Mouse (Mus musculus) kidney, postnatal 4 days (tissue): ENCODE results near the gene Orai1.
"Not testable (repeated sequence)": the region's sequence is repeated elsewhere in the genome, so short reads cannot be mapped to it uniquely, and the experiment has no call there.

Source experiments
- DNase-seq, 2 experiments: peaks; one replicate each; pipeline ENCODE4 v3.0.0; 2021; ENCODE audit warnings: mixed read lengths in 2 of 2

Gene Orai1

DNA sequence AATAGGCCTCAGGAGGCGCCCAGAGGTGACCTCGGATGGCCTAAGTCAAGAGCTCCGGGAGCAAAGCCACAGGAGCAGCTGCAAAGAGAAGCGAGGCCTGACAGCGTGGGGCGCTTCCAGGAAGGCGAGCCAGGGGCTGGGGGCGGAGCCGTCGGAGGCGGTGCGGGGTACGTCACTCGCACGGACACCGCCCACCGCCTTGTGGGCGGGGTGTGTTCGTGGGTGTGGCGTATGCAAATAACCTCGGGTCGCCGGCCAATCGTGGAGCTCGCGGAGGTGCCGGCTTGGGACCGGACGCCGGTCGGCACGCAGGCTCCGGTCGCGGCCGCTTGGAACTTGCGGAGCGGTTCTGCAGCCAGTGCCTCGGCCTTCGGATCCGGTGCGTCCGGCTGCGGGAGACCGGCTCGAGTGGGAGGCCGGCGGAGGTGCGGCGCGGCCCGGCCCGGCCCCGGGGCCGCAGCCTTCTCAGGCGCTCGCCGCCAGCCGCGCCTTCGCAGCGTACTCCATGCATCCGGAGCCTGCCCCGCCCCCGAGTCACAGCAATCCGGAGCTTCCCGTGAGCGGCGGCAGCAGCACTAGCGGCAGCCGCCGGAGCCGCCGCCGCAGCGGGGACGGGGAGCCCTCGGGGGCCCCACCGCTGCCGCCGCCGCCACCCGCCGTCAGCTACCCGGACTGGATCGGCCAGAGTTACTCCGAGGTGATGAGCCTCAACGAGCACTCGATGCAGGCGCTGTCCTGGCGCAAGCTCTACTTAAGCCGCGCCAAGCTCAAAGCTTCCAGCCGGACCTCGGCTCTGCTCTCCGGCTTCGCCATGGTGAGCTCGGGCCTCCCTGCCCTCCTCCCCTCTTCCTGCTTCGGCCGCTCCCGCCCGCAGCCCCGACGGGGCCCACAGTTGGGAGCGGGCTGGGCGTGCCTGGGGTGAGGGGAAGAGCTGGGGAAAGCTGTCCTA is at the start of gene Orai1:
Gene Orai1 (plus strand): TSS at position 322 of the 949 bp plus-strand sequence.
- DNase-seq = peak; percentile 98 to 99

DNA sequence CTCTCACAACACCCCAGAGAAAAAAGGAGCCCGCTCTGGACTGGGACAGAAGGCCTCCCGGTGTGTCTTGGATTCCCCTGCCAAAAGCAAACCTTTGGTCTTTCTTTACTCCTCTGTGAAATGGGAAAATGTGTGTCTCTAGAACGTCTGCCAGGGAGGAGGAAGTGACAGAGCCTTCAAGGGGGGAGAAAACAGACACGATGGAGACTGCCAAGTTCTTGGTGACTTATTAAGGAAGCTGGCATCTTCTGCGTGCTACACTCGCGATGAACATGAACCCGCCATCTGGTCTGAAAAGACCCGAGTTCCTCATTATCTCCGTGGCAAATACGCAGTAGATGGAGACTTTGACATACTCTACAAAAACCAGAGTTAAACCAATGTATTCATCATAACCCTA is 49.4 kb upstream of the Orai1 start:
- DNase-seq = no peak

DNA sequence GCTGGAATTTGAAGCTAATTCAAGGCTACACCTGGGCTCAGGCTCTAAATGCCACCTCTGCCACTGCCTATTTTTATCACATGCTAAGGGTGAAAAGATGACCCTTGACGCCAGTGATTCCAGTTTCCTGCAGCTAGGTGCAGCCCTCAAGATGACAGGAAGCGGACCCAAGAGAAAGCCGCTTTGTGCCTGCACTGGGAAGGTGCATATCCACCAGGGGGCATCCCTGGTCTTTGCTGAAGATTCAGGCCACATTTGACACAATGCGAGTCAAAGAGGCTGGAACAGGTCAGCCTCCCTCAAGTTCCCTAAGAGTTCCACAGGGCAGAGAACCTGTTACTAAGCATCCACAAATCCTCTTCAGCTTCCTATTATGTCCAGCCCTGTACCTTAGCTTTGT is 46.6 kb upstream of the Orai1 start:
- peak; percentile 89 to 91 for DNase-seq

DNA sequence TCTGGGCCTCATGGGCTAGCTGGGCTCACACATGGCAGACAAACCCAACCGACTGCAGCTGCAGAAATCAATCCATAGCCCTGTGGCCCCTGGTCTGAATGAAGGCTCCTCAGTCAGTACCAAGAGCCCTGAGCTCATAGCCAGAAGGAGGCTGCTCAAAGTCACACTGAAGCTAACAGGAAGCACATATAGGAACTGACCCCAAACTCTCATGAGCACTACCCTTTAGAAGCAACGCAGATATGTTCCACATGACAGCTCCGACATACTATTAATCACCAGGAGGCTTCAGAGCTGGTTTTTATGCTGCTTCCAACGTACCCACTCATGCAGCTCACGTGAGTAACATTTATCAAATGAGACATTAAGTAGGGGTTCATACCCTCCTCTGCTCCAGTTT is 44.8 kb upstream of the Orai1 start:
- no peak for DNase-seq

DNA sequence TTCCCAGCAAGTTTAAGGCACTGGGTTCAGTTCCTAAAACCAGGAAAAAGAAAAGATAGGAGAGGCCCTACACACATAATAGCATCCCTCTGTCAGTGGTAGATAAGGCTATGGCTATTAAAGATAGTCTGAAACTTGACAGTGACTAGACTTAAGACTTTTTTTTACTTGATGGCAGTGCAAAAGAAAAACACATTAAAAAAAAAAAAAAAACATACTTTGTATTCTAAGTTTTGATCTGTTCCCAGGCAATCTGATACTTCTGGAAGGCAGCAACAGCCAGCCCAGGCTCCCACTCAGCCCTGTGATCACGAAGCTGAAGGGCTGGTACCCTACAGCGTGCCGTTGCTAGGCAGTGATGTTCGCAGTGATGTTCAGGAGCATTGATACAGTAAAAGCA is 43.4 kb upstream of the Orai1 start:
- no peak for DNase-seq

DNA sequence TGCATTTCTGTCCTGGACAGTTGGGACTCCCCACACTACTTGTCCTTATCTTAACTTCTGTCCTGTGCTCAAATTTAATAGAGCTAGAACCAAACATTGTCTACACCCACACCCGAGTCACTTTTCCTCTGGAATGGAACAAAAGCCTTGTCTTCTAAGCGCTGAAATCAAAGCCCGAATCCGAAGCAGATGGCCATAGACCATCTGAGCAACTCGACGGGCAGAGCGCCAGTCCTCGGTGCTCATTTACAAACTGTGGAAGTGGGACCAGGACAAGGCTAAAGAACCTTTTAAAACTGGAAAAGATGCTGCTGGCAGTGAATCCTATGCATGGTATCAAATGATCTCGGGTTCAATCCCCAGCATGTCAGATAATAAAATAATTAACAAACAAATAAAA is 42.8 kb upstream of the Orai1 start:
- no peak for DNase-seq

DNA sequence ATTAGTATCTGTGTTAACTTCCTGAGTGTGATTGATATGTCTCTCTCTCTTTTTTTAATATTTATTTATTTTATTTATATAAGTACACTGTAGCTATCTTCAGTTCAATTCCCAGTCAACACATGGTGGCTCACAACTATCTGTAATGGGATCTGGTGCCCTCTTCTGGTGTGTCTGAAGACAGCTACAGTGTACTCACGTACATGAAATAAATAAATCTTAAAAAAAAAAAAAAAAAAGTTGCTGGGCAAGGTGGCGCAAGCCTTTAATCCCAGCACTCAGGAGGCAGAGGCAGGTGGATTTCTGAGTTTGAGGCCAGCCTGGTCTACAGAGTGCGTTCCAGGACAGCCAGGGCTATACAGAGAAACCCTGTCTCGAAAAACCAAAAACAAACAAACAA is 40.2 kb upstream of the Orai1 start:
- DNase-seq = not testable (repeated sequence)

DNA sequence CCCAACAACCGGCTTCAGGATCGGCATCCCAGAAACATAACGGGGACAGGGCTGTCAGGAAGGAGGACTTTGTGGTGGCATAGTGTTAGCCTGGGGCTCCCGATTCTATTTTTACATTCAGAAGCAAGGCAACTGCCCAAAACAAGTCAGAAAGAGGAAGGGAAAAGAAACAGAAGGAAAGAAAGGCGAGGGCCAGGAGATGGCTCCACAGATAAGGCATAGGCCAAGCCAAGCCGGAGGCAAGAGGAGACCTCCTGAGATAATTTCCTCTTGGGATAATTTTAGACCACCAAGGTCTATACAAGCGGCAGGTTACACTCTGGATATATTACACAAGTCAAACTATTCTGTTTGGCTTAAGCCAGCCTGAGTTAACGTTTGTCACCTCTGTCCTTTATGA is 35.9 kb upstream of the Orai1 start:
- no peak for DNase-seq

DNA sequence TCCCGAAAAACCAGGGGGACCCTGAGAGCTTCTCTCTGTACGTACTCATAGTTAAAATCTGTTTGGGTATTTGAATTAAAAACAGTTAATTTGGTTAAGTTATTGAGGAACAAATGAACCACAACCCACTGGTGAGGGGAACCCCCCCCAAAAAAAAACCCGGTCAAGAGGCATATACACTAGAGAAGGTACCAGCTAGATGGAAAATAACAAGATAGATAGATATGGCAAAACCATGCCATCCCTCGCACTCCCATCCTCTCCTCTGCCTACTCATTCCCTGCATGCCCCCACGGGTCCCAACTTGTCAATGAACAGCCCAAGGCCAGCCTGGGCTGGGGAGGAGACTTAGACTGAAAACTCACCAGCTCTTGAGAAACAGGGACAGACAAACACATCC is 30.4 kb upstream of the Orai1 start:
- DNase-seq = no peak

DNA sequence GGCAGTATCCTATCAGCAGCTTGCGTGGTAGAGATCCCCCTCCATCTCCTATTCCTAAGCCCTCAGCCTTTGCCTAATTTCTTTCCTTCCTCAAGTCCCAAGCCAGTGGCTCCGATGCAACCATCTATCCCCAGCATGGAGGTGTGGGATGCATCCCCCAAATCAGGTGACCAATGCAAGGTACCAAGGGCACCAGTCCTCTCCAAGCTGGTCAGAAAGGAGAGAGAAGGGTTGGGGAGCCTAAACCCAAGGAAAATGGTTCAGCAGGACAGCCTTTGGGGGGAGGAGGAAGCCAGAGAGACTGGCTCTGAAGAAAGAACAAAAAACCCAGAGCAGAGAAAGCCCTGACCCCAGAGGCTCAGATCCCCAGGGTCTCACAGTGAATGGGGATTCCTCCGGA is 29.6 kb upstream of the Orai1 start:
- no peak for DNase-seq

DNA sequence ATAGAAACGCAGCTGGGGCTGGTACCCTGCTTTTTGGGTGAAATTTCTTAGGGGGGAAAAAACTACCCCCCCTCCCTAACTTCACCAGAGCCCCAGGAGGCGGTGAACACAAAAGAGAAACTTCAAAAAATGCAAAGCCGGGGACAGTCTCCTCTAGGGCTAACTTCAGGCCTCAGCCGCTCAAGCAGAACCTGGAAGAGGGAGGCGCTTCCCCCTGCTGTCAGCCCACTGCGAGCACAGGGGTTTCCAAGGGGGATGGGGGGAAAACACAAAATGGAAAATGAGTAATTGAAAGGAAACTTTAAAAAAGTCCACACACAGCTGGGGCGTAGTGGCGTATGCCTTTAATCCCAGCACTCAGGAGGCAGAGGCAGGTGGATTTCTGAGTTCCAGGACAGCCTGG is 28.8 kb upstream of the Orai1 start:
- peak; percentile 38 to 59 for DNase-seq

DNA sequence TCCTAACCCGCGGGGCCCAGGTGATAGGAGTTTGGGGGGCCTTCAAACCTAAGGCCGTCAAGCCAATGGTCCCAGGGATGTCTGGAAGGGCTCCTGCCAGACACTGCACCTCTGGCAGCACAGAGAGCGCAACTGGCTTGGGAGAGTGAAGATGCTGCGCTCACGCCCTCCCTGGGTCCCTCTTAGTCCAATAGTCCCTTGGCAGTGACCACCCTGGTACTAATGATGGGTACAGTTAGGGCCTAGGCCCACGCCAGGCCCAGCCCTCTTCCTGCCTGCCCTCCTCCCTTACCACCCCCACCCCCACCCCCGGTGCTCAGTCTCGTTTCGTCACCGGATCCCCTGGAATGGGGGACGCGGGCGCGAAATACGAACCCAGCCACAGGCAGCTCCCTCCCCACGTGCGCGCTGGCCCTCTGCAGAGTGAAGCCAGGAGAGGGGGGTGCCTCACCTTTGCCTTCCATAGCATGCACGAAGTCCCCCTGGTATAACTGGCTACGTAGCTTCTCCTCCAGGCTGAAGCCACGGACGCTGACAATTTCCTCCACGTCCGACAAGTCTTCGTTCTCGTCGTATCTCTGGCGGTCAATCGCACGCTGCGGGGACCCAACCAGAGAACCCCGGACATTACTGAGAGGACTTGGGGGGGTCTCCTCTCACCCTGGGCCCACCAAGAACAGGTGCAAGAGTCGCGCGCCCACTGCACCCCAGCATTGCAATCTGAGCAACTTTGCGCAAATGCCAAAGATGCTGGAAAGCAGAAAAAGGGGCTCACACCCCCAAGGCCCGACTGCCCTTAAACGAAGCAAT is 27.5 kb upstream of the Orai1 start:
- peak; percentile 72 to 77 for DNase-seq

DNA sequence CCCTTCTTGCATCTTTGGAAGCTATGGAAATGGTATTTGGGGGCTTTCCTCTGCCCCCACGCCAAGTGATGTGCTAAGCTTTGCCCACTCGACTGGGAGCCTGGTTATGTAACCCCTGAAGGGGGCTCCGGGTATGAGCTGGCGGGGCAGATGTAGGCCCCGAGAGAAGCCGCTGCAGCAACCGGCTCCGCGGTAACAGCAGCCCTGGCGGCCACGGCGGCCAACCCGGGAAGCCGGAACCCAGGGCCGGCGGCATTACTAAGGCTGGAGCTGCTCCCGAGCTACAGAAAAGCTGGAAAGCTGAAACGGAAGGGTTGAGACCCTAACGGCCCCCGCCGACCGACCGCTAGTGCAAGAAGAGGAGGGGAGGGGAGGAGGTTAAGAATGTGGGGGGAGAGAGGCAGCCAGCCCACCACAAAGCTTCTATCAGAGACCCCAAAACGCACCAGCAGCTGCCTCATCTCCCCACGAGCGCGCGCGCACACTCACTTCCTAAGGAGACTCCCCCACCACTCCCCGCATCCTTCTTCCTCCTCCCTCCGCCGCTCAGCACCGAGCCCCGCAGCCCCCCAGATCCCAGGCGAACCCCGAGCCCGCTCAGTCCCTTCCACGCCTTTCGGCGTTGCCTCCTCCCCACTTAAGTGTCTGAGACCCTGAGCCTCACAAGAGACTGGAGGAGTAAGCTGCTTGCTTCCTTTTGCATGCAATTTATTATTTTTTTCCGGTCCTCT is 26.7 kb upstream of the Orai1 start:
- DNase-seq = peak; percentile 65 to 76

DNA sequence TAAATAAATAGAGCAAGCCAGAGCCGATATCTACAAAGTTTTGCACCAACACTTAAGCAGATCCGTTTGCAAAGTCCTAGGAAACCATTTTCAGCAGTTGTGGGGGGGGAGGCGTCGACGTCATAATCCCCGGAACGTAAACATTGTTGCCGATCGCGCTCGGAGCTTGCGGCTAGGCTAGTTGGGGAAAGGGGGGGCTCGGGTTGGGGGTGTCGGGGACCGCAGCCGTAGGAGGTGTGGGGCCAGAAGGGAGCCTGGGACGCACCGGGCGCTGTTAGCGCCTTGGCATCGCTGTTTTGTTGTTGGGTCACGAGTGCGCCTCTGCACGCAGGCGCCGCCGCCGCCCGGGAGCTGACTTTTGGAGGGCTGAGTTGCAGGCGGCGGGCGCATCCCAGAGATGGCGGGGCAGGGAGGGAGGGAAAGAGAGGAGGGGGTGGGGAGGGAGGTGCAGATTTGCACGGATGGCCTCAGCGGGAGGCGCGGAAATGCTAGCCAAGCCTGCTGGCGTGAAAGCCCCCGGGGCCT is 25.8 kb upstream of the Orai1 start:
- peak; percentile 80 to 86 for DNase-seq

DNA sequence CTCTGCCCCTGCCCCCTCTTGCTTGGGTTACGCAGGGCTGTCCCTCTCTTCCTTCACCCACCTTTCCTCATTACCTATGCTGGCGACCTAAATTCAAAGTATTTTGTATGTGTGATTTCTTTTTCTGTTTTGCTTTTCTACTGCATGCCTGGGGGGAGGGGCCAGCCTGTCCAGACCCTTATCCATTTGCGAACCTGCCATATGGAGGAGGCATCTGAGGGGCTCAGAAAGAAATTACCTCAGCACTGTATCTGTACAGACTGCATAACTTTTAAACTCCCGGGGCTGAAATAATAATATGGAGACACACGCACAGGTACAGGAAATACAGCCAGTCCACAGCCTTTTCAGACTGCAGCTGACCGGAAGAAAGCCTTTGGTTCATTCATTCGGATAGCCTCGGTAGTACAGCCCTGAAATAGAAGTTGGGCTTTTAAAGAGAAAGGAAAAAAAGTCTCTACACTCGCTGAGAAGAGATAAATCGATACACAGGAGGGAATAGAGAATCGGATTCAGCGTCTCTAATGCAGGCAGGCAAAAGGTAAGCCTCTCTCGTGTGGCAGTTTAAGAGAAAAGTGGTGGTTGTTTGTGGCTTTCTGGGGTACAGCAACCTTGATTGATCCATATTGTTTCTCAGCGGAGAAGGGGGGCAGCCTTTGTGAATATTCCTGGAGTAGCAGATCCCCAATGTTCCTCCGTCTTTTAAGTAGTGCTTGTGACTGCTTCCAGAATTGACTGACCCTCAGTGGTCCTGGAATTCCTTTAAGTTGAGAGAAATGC is 25.1 kb upstream of the Orai1 start, which contains the start of gene Kdm2b:
Gene Kdm2b (minus strand): TSS at position 273 of the 780 bp plus-strand sequence.
- DNase-seq = peak in 1 of 2 experiments; percentile 62

DNA sequence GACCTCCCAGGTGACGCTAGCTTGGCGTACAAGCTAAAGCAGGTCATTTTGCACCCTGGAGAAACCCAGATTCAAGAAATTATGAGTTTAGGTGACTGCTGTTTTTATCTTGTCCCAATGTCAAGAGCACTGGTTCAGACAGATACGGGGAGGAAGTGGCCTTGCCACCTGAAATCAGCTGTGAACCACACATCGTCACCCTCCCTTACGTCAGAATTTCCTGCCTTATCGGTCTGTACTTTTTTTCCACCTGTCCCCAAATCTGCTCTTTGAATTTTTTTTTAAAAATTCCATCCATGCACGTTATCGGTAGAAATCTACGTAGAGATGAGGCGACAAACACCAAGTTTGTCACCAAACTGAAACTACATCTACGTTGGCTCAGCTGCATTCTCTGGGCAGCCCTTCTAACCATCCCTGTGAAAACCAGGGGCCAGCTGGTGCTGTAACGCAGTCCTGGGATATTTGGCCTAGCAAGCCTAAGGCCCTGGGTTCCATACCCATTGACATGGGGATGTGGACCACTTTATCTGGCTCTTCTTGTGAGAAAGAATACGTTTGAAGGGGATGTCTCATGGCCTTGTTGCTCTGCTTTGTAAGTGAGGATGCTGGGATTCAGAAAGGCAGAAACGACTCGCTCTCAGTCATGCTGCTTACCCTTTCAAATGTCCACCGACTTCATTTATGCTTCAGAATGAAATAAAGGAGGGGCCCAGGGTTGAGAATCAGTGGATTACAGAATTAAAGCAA is 24.3 kb upstream of the Orai1 start:
- no peak for DNase-seq

DNA sequence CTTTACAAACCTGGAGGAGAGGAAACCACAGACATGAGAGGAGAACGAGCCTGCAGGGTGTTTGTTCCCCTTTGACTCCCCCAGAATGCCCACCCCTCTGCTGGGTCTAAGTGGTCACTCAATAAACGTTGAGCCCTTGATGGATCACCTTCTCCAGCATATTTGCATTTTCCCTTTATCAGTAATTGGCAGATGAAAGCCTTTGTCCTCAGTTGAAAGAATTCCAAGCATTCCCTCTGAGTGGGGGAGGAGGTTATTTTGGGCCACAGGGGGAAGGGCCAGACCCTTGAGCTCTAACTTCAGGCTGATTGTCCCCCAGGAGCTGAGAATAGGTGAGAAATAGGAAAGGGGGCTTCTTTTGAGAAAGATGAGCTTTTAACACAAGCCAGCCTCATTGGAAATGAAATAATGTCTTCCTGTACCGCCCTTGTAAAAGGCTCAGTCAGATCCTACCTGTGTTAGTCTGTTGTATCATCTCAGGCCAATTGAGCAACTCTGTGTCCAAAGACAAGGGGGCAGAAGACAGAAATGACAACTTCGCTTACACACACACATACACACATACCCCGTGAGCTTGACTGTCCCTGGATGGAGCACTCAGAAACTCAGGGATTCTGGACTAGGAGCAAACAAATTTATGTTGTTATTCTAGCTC is 23.4 kb upstream of the Orai1 start:
- no peak for DNase-seq

DNA sequence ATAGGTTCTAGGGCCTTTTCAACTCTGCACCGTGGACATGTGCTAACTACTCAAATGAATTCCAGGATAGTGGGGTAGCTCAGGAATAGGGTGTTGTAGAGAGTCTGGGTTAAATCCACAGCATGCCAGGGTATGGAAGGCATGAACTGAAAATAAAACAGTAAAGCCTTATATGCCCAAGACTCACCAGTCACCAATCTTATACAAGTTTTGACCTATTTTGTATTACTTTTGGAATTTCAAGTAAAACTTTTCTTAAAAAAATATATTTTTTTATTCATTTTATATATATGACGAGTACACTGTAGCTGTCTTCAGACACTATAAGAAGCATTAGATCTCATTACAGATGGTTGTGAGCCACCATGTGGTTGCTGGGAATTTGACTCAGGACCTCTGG is 21.1 kb upstream of the Orai1 start:
- DNase-seq = no peak

DNA sequence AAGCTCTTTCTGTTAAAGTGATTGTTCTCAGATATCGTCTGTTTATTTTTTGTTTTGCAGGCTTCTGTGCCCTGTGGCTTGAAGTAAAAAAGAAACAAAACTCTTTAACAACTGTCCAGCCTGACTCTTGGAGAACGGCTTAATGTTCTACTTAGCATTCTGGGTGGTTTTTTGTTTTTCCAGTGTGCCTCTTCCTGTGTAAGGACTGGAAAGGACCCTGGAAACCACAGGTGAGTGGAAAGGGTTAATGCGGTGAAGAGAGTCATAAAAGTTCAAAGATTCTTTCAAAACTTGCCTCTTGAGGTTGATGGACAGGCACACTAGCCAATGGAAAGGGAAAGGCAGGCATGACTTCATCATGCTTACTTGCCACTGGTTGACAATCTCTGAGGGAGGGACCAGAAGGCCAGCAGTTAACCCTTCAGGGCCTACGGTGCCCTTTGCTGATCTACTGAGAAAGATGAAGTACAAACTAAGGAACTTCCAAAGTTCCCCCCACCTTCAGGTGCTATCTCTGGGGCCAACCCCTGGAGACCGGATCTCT is 20.5 kb upstream of the Orai1 start:
- DNase-seq = peak; percentile 96

DNA sequence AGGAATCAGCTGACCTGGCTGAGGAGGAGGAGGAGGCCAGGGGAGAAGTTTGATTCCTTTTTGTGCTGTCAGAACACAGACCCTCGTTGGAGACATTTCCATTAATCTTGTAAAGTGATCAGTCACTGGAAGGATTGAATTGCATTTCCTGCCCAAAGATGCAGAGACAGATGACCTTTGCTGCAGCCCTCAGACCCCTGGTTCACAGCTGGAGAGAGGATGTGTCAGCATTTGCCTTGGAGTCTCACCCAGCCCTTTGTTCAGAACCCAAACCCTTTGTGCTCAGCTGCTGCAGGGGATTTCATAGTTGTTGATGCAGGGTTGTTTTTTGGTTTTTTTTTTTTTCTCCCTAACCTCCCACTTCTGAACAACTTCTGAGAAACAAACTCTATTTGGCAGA is 20.0 kb upstream of the Orai1 start:
- DNase-seq = peak in 1 of 2 experiments; percentile 49
